Mouse (Mus musculus): ENCODE measurements at regions not wholly inside any gene's neighbourhood (a gene's known extent, or its start where the extent isn't known, plus 50 kb on each side); places are given as distances from the start of the nearest gene placed in this dataset.

GRCm38 (mm10) chr12:25305764-25306653 is 209.1 kb upstream of the Id2 start:
- ATAC-seq (ENCODE audit: insufficient read depth, low FRiP score, low TSS enrichment) (no peak), DNase-seq (ENCODE audit: low spot score) (no peak)
- no peaks in the 10 kb centered on the region for H3K9me3 ChIP-seq (ENCODE audit: control insufficient read depth, low read length)
- H3K27ac ChIP-seq (ENCODE audit: low read depth, low read length), result no peak overlapping the region
- no peaks in the 10 kb centered on the region for H3K4me1 ChIP-seq (ENCODE audit: control insufficient read depth, insufficient read depth, low read length)
- H3K9ac ChIP-seq (ENCODE audit: low read length), result no peak overlapping the region
- H3K36me3 ChIP-seq (ENCODE audit: control insufficient read depth, insufficient read depth, low read length), result no peaks in the 10 kb centered on the region
- WGBS, result 86% methylated on average over 12 of the region's 12 CpGs
- no peak overlapping the region for H3K4me3 ChIP-seq (ENCODE audit: low read depth, low read length)
- no peak overlapping the region for H3K4me2 ChIP-seq (ENCODE audit: low read depth)
- H3K27me3 ChIP-seq (ENCODE audit: control insufficient read depth, insufficient read depth, low read length), result no peaks in the 10 kb centered on the region

- 44% methylated on average over 6 of the region's 6 CpGs for WGBS
- H3K4me1 ChIP-seq (ENCODE audit: control insufficient read depth, insufficient read depth, low read length), result no peaks in the 10 kb centered on the region
- H3K27ac ChIP-seq (ENCODE audit: low read depth, low read length), result no peak overlapping the region
- peak; percentile 58 for DNase-seq (ENCODE audit: low spot score)
- H3K9ac ChIP-seq (ENCODE audit: low read length), result no peak overlapping the region
- H3K9me3 ChIP-seq (ENCODE audit: control insufficient read depth, low read length), result no peaks in the 10 kb centered on the region
- H3K36me3 ChIP-seq (ENCODE audit: control insufficient read depth, insufficient read depth, low read length), result no peaks in the 10 kb centered on the region
- H3K4me2 ChIP-seq (ENCODE audit: low read depth), result no peak overlapping the region
- peak; percentile 48; the same call in 1 of the 2 replicates for ATAC-seq (ENCODE audit: insufficient read depth, low FRiP score, low TSS enrichment)
- H3K4me3 ChIP-seq (ENCODE audit: low read depth, low read length), result no peak overlapping the region
- no peaks in the 10 kb centered on the region for H3K27me3 ChIP-seq (ENCODE audit: control insufficient read depth, insufficient read depth, low read length)
Observed at GRCm38 (mm10) chr12:25304820-25305511, 208.0 kb upstream of the Id2 start.

GRCm38 (mm10) chr12:25303500-25304050 is 206.6 kb upstream of the Id2 start:
- no peaks in the 10 kb centered on the region for H3K27me3 ChIP-seq (ENCODE audit: control insufficient read depth, insufficient read depth, low read length)
- 37% methylated on average over 7 of the region's 7 CpGs for WGBS
- no peaks in the 10 kb centered on the region for H3K4me1 ChIP-seq (ENCODE audit: control insufficient read depth, insufficient read depth, low read length)
- no peaks in the 10 kb centered on the region for H3K9me3 ChIP-seq (ENCODE audit: control insufficient read depth, low read length)
- no peak overlapping the region for H3K4me3 ChIP-seq (ENCODE audit: low read depth, low read length)
- H3K36me3 ChIP-seq (ENCODE audit: control insufficient read depth, insufficient read depth, low read length), result no peaks in the 10 kb centered on the region
- H3K27ac ChIP-seq (ENCODE audit: low read depth, low read length), result no peak overlapping the region
- H3K4me2 ChIP-seq (ENCODE audit: low read depth), result no peak overlapping the region
- no peak overlapping the region for H3K9ac ChIP-seq (ENCODE audit: low read length)
- DNase-seq (ENCODE audit: low spot score) (no peak), ATAC-seq (ENCODE audit: insufficient read depth, low FRiP score, low TSS enrichment) (no peak)

- DNase-seq (ENCODE audit: low spot score) (no peak), ATAC-seq (ENCODE audit: insufficient read depth, low FRiP score, low TSS enrichment) (no peak)
- Histone ChIP-seq H3K4me3 (ENCODE audit: low read depth, low read length) (no peak overlapping the region), H3K27ac (ENCODE audit: low read depth, low read length) (no peak overlapping the region), H3K27me3 (ENCODE audit: control insufficient read depth, insufficient read depth, low read length) (no peaks in the 10 kb centered on the region), H3K4me1 (ENCODE audit: control insufficient read depth, insufficient read depth, low read length) (no peaks in the 10 kb centered on the region), H3K36me3 (ENCODE audit: control insufficient read depth, insufficient read depth, low read length) (no peaks in the 10 kb centered on the region), H3K9ac (ENCODE audit: low read length) (no peak overlapping the region), H3K9me3 (ENCODE audit: control insufficient read depth, low read length) (no peaks in the 10 kb centered on the region), H3K4me2 (ENCODE audit: low read depth) (no peak overlapping the region)
- WGBS, result 73% methylated on average over 9 of the region's 9 CpGs
Observed at GRCm38 (mm10) chr12:25300804-25301390, 204.0 kb upstream of the Id2 start.

- H3K4me2 ChIP-seq (ENCODE audit: low read depth), result no peak overlapping the region
- no peak for ATAC-seq (ENCODE audit: insufficient read depth, low FRiP score, low TSS enrichment)
- H3K27me3 ChIP-seq (ENCODE audit: control insufficient read depth, insufficient read depth, low read length), result no peaks in the 10 kb centered on the region
- no peak overlapping the region for H3K4me3 ChIP-seq (ENCODE audit: low read depth, low read length)
- H3K9me3 ChIP-seq (ENCODE audit: control insufficient read depth, low read length), result no peaks in the 10 kb centered on the region
- WGBS, result 78% methylated on average over 11 of the region's 11 CpGs
- no peak for DNase-seq (ENCODE audit: low spot score)
- no peaks in the 10 kb centered on the region for H3K4me1 ChIP-seq (ENCODE audit: control insufficient read depth, insufficient read depth, low read length)
- H3K36me3 ChIP-seq (ENCODE audit: control insufficient read depth, insufficient read depth, low read length), result no peaks in the 10 kb centered on the region
- no peak overlapping the region for H3K27ac ChIP-seq (ENCODE audit: low read depth, low read length)
- no peak overlapping the region for H3K9ac ChIP-seq (ENCODE audit: low read length)
Observed at GRCm38 (mm10) chr12:25299603-25300471, 202.9 kb upstream of the Id2 start.

GRCm38 (mm10) chr12:25298766-25299165 is 201.8 kb upstream of the Id2 start:
- H3K27ac ChIP-seq (ENCODE audit: low read depth, low read length), result no peak overlapping the region
- H3K27me3 ChIP-seq (ENCODE audit: control insufficient read depth, insufficient read depth, low read length), result no peaks in the 10 kb centered on the region
- H3K4me2 ChIP-seq (ENCODE audit: low read depth), result no peak overlapping the region
- no peak for DNase-seq (ENCODE audit: low spot score)
- 91% methylated on average over 3 of the region's 3 CpGs for WGBS
- ATAC-seq (ENCODE audit: insufficient read depth, low FRiP score, low TSS enrichment), result no peak
- no peak overlapping the region for H3K4me3 ChIP-seq (ENCODE audit: low read depth, low read length)
- H3K9me3 ChIP-seq (ENCODE audit: control insufficient read depth, low read length), result no peaks in the 10 kb centered on the region
- H3K9ac ChIP-seq (ENCODE audit: low read length), result no peak overlapping the region
- no peaks in the 10 kb centered on the region for H3K36me3 ChIP-seq (ENCODE audit: control insufficient read depth, insufficient read depth, low read length)
- peaks cover 6% of the 10 kb centered on the region for H3K4me1 ChIP-seq (ENCODE audit: control insufficient read depth, insufficient read depth, low read length)

GRCm38 (mm10) chr12:25297960-25298359 is 201.0 kb upstream of the Id2 start:
- Histone ChIP-seq H3K36me3 (ENCODE audit: control insufficient read depth, insufficient read depth, low read length) (no peaks in the 10 kb centered on the region), H3K4me1 (ENCODE audit: control insufficient read depth, insufficient read depth, low read length) (peaks cover 8% of the 10 kb centered on the region), H3K27ac (ENCODE audit: low read depth, low read length) (no peak overlapping the region), H3K9me3 (ENCODE audit: control insufficient read depth, low read length) (no peaks in the 10 kb centered on the region), H3K4me2 (ENCODE audit: low read depth) (no peak overlapping the region), H3K4me3 (ENCODE audit: low read depth, low read length) (no peak overlapping the region), H3K27me3 (ENCODE audit: control insufficient read depth, insufficient read depth, low read length) (no peaks in the 10 kb centered on the region), H3K9ac (ENCODE audit: low read length) (no peak overlapping the region)
- DNase-seq (ENCODE audit: low spot score), result no peak
- ATAC-seq (ENCODE audit: insufficient read depth, low FRiP score, low TSS enrichment), result no peak

- Histone ChIP-seq H3K4me3 (ENCODE audit: low read depth, low read length) (no peak overlapping the region), H3K36me3 (ENCODE audit: control insufficient read depth, insufficient read depth, low read length) (no peaks in the 10 kb centered on the region), H3K9me3 (ENCODE audit: control insufficient read depth, low read length) (no peaks in the 10 kb centered on the region), H3K27me3 (ENCODE audit: control insufficient read depth, insufficient read depth, low read length) (no peaks in the 10 kb centered on the region), H3K4me2 (ENCODE audit: low read depth) (no peak overlapping the region), H3K27ac (ENCODE audit: low read depth, low read length) (no peak overlapping the region), H3K4me1 (ENCODE audit: control insufficient read depth, insufficient read depth, low read length) (peaks cover 8% of the 10 kb centered on the region), H3K9ac (ENCODE audit: low read length) (no peak overlapping the region)
- ATAC-seq (ENCODE audit: insufficient read depth, low FRiP score, low TSS enrichment) (no peak), DNase-seq (ENCODE audit: low spot score) (no peak)
- 93% methylated on average over 3 of the region's 3 CpGs for WGBS
Observed at GRCm38 (mm10) chr12:25296648-25297047, 199.7 kb upstream of the Id2 start.
